In the genomic region with DNA sequence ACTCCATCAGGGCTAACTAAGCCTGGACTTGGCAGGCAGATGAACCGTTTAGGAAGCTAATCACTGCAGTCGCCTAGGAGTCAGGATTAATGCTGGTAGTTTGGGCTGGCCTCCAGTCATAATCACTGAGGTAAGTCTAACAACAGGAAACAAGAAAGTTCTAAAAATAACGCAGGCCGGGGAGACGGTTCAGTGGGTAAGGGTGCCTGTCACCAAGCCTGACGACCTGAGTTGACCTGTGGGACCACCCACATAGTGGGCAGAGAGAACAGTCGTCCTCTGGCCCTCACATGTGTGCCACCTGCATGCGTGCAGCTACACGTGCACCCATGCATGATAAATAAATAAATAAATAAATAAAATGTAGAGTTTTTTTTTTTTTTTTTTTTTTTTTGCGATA, we compare ENCODE assay signal across 17 mouse cellular contexts. TPM values are rescaled to one million over a fixed set of nuclear protein-coding genes. Genes with fewer than 3 reads are reported as not detected.
DNase-seq lines count a peak whose midpoint lies in the region; ATAC-seq and TF ChIP-seq lines count a peak whose summit lies in the region.
"Had no signal": no experiment of that assay in that cellular context is flagged by ENCODE, and none has a peak within 500 bp of the region (broad histone marks: within the 10 kb centered on the region; RNA-seq: fewer than 3 reads in every experiment).

No protein-coding gene starts in this region.

- ATAC-seq in heart, embryonic 14.5 days (ENCODE audit: insufficient number of reproducible peaks, insufficient read depth, low FRiP score, low read depth): 0 out of 2 replicates have a peak, but pooled peaks have one; percentile 44
- ATAC-seq in heart, embryonic 12.5 days (ENCODE audit: insufficient number of reproducible peaks, low FRiP score): no peak
- no peak for ATAC-seq in midbrain, postnatal 0 days (ENCODE audit: low FRiP score)
- ATAC-seq in midbrain, embryonic 16.5 days: no peak
- ATAC-seq: intestine, postnatal 0 days had no signal

- no peak overlapping the region for H3K4me3 ChIP-seq in heart, embryonic 14.5 days (ENCODE audit: control insufficient read depth in 1 of 2, insufficient read depth in 1 of 2, low read depth in 1 of 2, low read length in 2 of 2)
- no peak overlapping the region for H3K4me3 ChIP-seq in heart, embryonic 12.5 days
- H3K4me3 ChIP-seq in midbrain, postnatal 0 days (ENCODE audit: low read depth, low read length): no peak overlapping the region
- H3K4me3 ChIP-seq in midbrain, embryonic 16.5 days (ENCODE audit: low read depth, low read length): no peak overlapping the region
- H3K4me3 ChIP-seq in left cerebral cortex, adult 2 months: no peak overlapping the region
- H3K4me3 ChIP-seq: embryonic facial prominence, embryonic 15.5 days; midbrain, embryonic 12.5 days had no signal

- H3K27me3 ChIP-seq in heart, embryonic 14.5 days (ENCODE audit: control insufficient read depth, insufficient read depth, low read length): no peaks in the 10 kb centered on the region
- peaks cover 17% of the 10 kb centered on the region; the same call in 1 of the 2 replicates for H3K27me3 ChIP-seq in heart, embryonic 12.5 days (replicated peaks)
- peaks cover 4% of the 10 kb centered on the region; the same call in 1 of the 2 replicates for H3K27me3 ChIP-seq in midbrain, postnatal 0 days (ENCODE audit: insufficient read depth, low read length)
- H3K27me3 ChIP-seq in midbrain, embryonic 16.5 days (ENCODE audit: control insufficient read depth, insufficient read depth, low read depth, low read length): no peaks in the 10 kb centered on the region
- H3K27me3 ChIP-seq: embryonic facial prominence, embryonic 15.5 days had no signal

- H3K9ac ChIP-seq in heart, embryonic 14.5 days (ENCODE audit: low read length): no peak overlapping the region
- H3K9ac ChIP-seq in heart, embryonic 12.5 days: no peak overlapping the region
- H3K9ac ChIP-seq in midbrain, postnatal 0 days (replicated peaks; ENCODE audit: low read length, poor library complexity, severe bottlenecking): no peak overlapping the region
- H3K9ac ChIP-seq in midbrain, embryonic 16.5 days (ENCODE audit: low read depth, low read length): no peak overlapping the region
- H3K9ac ChIP-seq: embryonic facial prominence, embryonic 15.5 days; midbrain, embryonic 12.5 days had no signal

- no peak overlapping the region for H3K4me2 ChIP-seq in heart, embryonic 14.5 days (ENCODE audit: low read length)
- no peak overlapping the region for H3K4me2 ChIP-seq in heart, embryonic 12.5 days
- no peak overlapping the region for H3K4me2 ChIP-seq in midbrain, postnatal 0 days (ENCODE audit: low read depth, low read length, poor library complexity, severe bottlenecking)
- H3K4me2 ChIP-seq in midbrain, embryonic 16.5 days (ENCODE audit: low read length): no peak overlapping the region
- H3K4me2 ChIP-seq: embryonic facial prominence, embryonic 15.5 days; midbrain, embryonic 12.5 days had no signal

- H3K36me3 ChIP-seq in heart, embryonic 14.5 days (ENCODE audit: control insufficient read depth, insufficient read depth, low read length): no peaks in the 10 kb centered on the region
- H3K36me3 ChIP-seq in heart, embryonic 12.5 days: no peaks in the 10 kb centered on the region
- H3K36me3 ChIP-seq in midbrain, postnatal 0 days (ENCODE audit: insufficient read depth, low read length): no peaks in the 10 kb centered on the region
- H3K36me3 ChIP-seq in midbrain, embryonic 16.5 days (ENCODE audit: control insufficient read depth, insufficient read depth, low read length): no peaks in the 10 kb centered on the region
- H3K36me3 ChIP-seq: embryonic facial prominence, embryonic 15.5 days; midbrain, embryonic 12.5 days had no signal

- WGBS in heart, embryonic 14.5 days: 28% methylated on average over 10 of the region's 10 CpGs
- 36% methylated on average over 10 of the region's 10 CpGs for WGBS in heart, embryonic 12.5 days
- 27% methylated on average over 10 of the region's 10 CpGs for WGBS in midbrain, postnatal 0 days
- WGBS in midbrain, embryonic 16.5 days: 26% methylated on average over 10 of the region's 10 CpGs

- peak; percentile 58 for DNase-seq in midbrain, postnatal 0 days (ENCODE audit: low spot score)
- peak; percentile 9 to 23 for DNase-seq in kidney, adult 8-10 months
- DNase-seq in spleen, postnatal 36 days (ENCODE audit: low spot score in 2 of 2): peak; percentile 69 to 77
- DNase-seq in frontal cortex, postnatal 10 days (ENCODE audit: low spot score in 2 of 2): no peak
- DNase-seq in left cerebral cortex, adult 2 months (ENCODE audit: extremely low spot score in 1 of 2, low spot score in 2 of 2): no peak
- DNase-seq: adrenal gland, postnatal 14 days; cerebellum, adult 2 months; thymus, adult 2 months had no signal

- H3K9me3 ChIP-seq in heart, embryonic 14.5 days (ENCODE audit: control insufficient read depth, low read length): no peaks in the 10 kb centered on the region
- no peaks in the 10 kb centered on the region for H3K9me3 ChIP-seq in heart, embryonic 12.5 days (replicated peaks)
- H3K9me3 ChIP-seq in midbrain, postnatal 0 days (ENCODE audit: low read length): no peaks in the 10 kb centered on the region
- H3K9me3 ChIP-seq in midbrain, embryonic 16.5 days (replicated peaks; ENCODE audit: control insufficient read depth, low read length, poor library complexity, severe bottlenecking): no peaks in the 10 kb centered on the region
- H3K9me3 ChIP-seq: embryonic facial prominence, embryonic 15.5 days; midbrain, embryonic 12.5 days had no signal

- no peak for TF ChIP-seq CTCF in midbrain, postnatal 0 days (IDR thresholded peaks at IDR 0.05)
- TF ChIP-seq CTCF in left cerebral cortex, adult 2 months (IDR thresholded peaks at IDR 0.05): no peak

- intact Hi-C loops in left cerebral cortex, adult 2 months (cut with DNase I): loop anchor here (10.0 kb wide), 1 partner anchor 314 kb away; no protein-coding TSS in a partner anchor

- peaks cover 9% of the 10 kb centered on the region in 2 experiments; a peak in 3 of 4 replicates for H3K4me1 ChIP-seq in heart, embryonic 14.5 days (ENCODE audit: control insufficient read depth in 2 of 2, insufficient read depth in 2 of 2, low read length in 2 of 2)
- H3K4me1 ChIP-seq in heart, embryonic 12.5 days (replicated peaks): peaks cover 10% of the 10 kb centered on the region
- H3K4me1 ChIP-seq in midbrain, postnatal 0 days (ENCODE audit: insufficient read depth, low read length): no peaks in the 10 kb centered on the region
- H3K4me1 ChIP-seq in midbrain, embryonic 16.5 days (ENCODE audit: control insufficient read depth, insufficient read depth, low read length): peaks cover 11% of the 10 kb centered on the region

- H3K27ac ChIP-seq in heart, embryonic 14.5 days (replicated peaks in 1 of 2; ENCODE audit: control insufficient read depth in 1 of 2, insufficient read depth in 1 of 2, low read depth in 2 of 2, low read length in 2 of 2): no peak overlapping the region
- H3K27ac ChIP-seq in heart, embryonic 12.5 days (ENCODE audit: poor library complexity, severe bottlenecking): no peak overlapping the region
- no peak overlapping the region for H3K27ac ChIP-seq in midbrain, postnatal 0 days (ENCODE audit: low read depth, low read length)
- H3K27ac ChIP-seq in midbrain, embryonic 16.5 days (ENCODE audit: low read length): no peak overlapping the region
- no peak overlapping the region for H3K27ac ChIP-seq in left cerebral cortex, adult 2 months
- H3K27ac ChIP-seq: embryonic facial prominence, embryonic 15.5 days had no signal

RNA-seq across cellular contexts. Expression of a gene that starts 13.4 kb away (rescaled TPM):
- 0.35 TPM in 1 of 2 replicates, not detected in the other for polyA plus RNA-seq in heart, embryonic 14.5 days (2014; fragmentation: Nextera tagmentation; extraction: Ambion mirVana)
- polyA plus RNA-seq in heart, embryonic 12.5 days (2016; fragmentation: Nextera tagmentation; extraction: Ambion mirVana): 0.27 and 0.32 TPM in 2 replicates
- 3.8 and 4.4 TPM in 2 replicates for total RNA-seq in midbrain, postnatal 0 days (2014; rRNA removed)
- 2.0 and 3.2 TPM in 2 replicates for polyA plus RNA-seq in midbrain, postnatal 0 days (2015; fragmentation: Nextera tagmentation; extraction: Ambion mirVana)
- polyA plus RNA-seq in midbrain, embryonic 16.5 days (2015; fragmentation: Nextera tagmentation; extraction: Ambion mirVana): 2.2 and 3.1 TPM in 2 replicates
- 1 to 10 TPM in 1 of 2 experiments, under 1 TPM in 1; 1.00 to 1.8 TPM for total RNA-seq in left cerebral cortex, adult 2 months (2021)

RNA-seq across cellular contexts. Expression of a gene that starts 24.6 kb away (rescaled TPM):
- polyA plus RNA-seq in heart, embryonic 14.5 days (2014; fragmentation: Nextera tagmentation; extraction: Ambion mirVana): 0.16 and 0.28 TPM in 2 replicates
- 0.32 TPM in 1 of 2 replicates, not detected in the other for polyA plus RNA-seq in heart, embryonic 12.5 days (2016; fragmentation: Nextera tagmentation; extraction: Ambion mirVana)
- 5.3 and 7.2 TPM in 2 replicates for total RNA-seq in midbrain, postnatal 0 days (2014; rRNA removed)
- 0.85 and 1.3 TPM in 2 replicates for polyA plus RNA-seq in midbrain, postnatal 0 days (2015; fragmentation: Nextera tagmentation; extraction: Ambion mirVana)
- 0.47 and 0.67 TPM in 2 replicates for polyA plus RNA-seq in midbrain, embryonic 16.5 days (2015; fragmentation: Nextera tagmentation; extraction: Ambion mirVana)
- 1 to 10 TPM; 3.2 to 3.6 TPM for total RNA-seq in left cerebral cortex, adult 2 months (2021)

RNA-seq across cellular contexts. Expression of a gene that starts 55.1 kb away (rescaled TPM):
- polyA plus RNA-seq in heart, embryonic 14.5 days (2014; fragmentation: Nextera tagmentation; extraction: Ambion mirVana): not detected in 2 replicates
- 0.18 TPM in 1 of 2 replicates, not detected in the other for polyA plus RNA-seq in heart, embryonic 12.5 days (2016; fragmentation: Nextera tagmentation; extraction: Ambion mirVana)
- 46.9 and 68.2 TPM in 2 replicates for total RNA-seq in midbrain, postnatal 0 days (2014; rRNA removed)
- polyA plus RNA-seq in midbrain, postnatal 0 days (2015; fragmentation: Nextera tagmentation; extraction: Ambion mirVana): 27.1 and 28.0 TPM in 2 replicates
- polyA plus RNA-seq in midbrain, embryonic 16.5 days (2015; fragmentation: Nextera tagmentation; extraction: Ambion mirVana): 19.6 and 20.6 TPM in 2 replicates
- 10 to 100 TPM; 29.5 to 29.8 TPM for total RNA-seq in left cerebral cortex, adult 2 months (2021)
- total RNA-seq: adrenal gland, postnatal 14 days; heart, adult 18-20 months had no signal
- polyA plus RNA-seq: liver, embryonic 16.5 days had no signal

RNA-seq across cellular contexts. Expression of a gene that starts 58.1 kb away (rescaled TPM):
- polyA plus RNA-seq in heart, embryonic 14.5 days (2014; fragmentation: Nextera tagmentation; extraction: Ambion mirVana): not detected in 2 replicates
- not detected in 2 replicates for polyA plus RNA-seq in heart, embryonic 12.5 days (2016; fragmentation: Nextera tagmentation; extraction: Ambion mirVana)
- not detected in 2 replicates for total RNA-seq in midbrain, postnatal 0 days (2014; rRNA removed)
- not detected in 2 replicates for polyA plus RNA-seq in midbrain, postnatal 0 days (2015; fragmentation: Nextera tagmentation; extraction: Ambion mirVana)
- not detected in 2 replicates for polyA plus RNA-seq in midbrain, embryonic 16.5 days (2015; fragmentation: Nextera tagmentation; extraction: Ambion mirVana)
- not detected for total RNA-seq in left cerebral cortex, adult 2 months (2021)
- total RNA-seq: adrenal gland, postnatal 14 days; heart, adult 18-20 months; left cerebral cortex, postnatal 36 days had no signal
- polyA plus RNA-seq: embryonic facial prominence, embryonic 15.5 days; intestine, postnatal 0 days; liver, embryonic 16.5 days; midbrain, embryonic 12.5 days; thymus, adult 2 months had no signal

Comparison
In these comparisons a context has a peak if more than half of its experiments do, and no peak if none do; other contexts are left out.
1. DNase-seq: peak in midbrain, postnatal 0 days (single experiment), kidney, adult 8-10 months (2 of 2) and spleen, postnatal 36 days (2 of 2); none in frontal cortex, postnatal 10 days (0 of 2) and left cerebral cortex, adult 2 months (0 of 2).
2. RNA of a gene that starts 55.1 kb away (polyA plus RNA-seq): 27.1 to 28.0 TPM in midbrain, postnatal 0 days and 19.6 to 20.6 TPM in midbrain, embryonic 16.5 days; 0.18 TPM in heart, embryonic 12.5 days and not detected in heart, embryonic 14.5 days; every median in the first group is over 10 times any median in the second.